Mouse (Mus musculus): ENCODE measurements around the gene Lama1. TPM values are rescaled to one million over a fixed set of nuclear protein-coding genes. Genes with fewer than 3 reads are reported as not detected.

The Lama1 gene
- polyA plus RNA-seq, 1 experiment from 2014 or later, result 4.3 TPM

- WGBS, result 59% methylated on average over 4 of the region's 4 CpGs
- Histone ChIP-seq H3K9ac (ENCODE audit: low read depth, low read length) (no peak overlapping the region), H3K27me3 (replicated peaks; ENCODE audit: control insufficient read depth, insufficient read depth, low read length) (no peaks in the 10 kb centered on the region), H3K9me3 (ENCODE audit: control insufficient read depth, low read length) (no peaks in the 10 kb centered on the region), H3K27ac (ENCODE audit: low read depth, low read length) (no peak overlapping the region), H3K4me1 (replicated peaks; ENCODE audit: control insufficient read depth, insufficient read depth, low read length) (no peaks in the 10 kb centered on the region), H3K4me2 (no peak overlapping the region), H3K4me3 (ENCODE audit: low read depth, low read length) (no peak overlapping the region), H3K36me3 (ENCODE audit: control insufficient read depth, insufficient read depth, low read length) (no peaks in the 10 kb centered on the region)
- no peak for ATAC-seq (replicated peaks; ENCODE audit: low FRiP score)
- no peak for DNase-seq (ENCODE audit: low spot score)
Observed at GRCm38 (mm10) chr17:67779812-67780211, 82.8 kb downstream of the Lama1 start.

- no peak overlapping the region for H3K27ac ChIP-seq (ENCODE audit: low read depth, low read length)
- ATAC-seq (replicated peaks; ENCODE audit: low FRiP score) (no peak), DNase-seq (ENCODE audit: low spot score) (no peak)
- no peaks in the 10 kb centered on the region for H3K4me1 ChIP-seq (replicated peaks; ENCODE audit: control insufficient read depth, insufficient read depth, low read length)
- H3K9ac ChIP-seq (ENCODE audit: low read depth, low read length), result no peak overlapping the region
- H3K4me3 ChIP-seq (ENCODE audit: low read depth, low read length), result no peak overlapping the region
- WGBS, result 88% methylated on average over 10 of the region's 10 CpGs
- no peaks in the 10 kb centered on the region; the same call in 1 of the 2 replicates for H3K36me3 ChIP-seq (ENCODE audit: control insufficient read depth, insufficient read depth, low read length)
- no peak overlapping the region for H3K4me2 ChIP-seq
- H3K9me3 ChIP-seq (ENCODE audit: control insufficient read depth, low read length), result no peaks in the 10 kb centered on the region
- H3K27me3 ChIP-seq (replicated peaks; ENCODE audit: control insufficient read depth, insufficient read depth, low read length), result no peaks in the 10 kb centered on the region
Observed at GRCm38 (mm10) chr17:67791091-67791490, 94.0 kb downstream of the Lama1 start.

GRCm38 (mm10) chr17:67809171-67809570, 112.1 kb downstream of the Lama1 start:
- H3K27me3 ChIP-seq (replicated peaks; ENCODE audit: control insufficient read depth, insufficient read depth, low read length), result no peaks in the 10 kb centered on the region
- no peaks in the 10 kb centered on the region for H3K4me1 ChIP-seq (replicated peaks; ENCODE audit: control insufficient read depth, insufficient read depth, low read length)
- no peaks in the 10 kb centered on the region for H3K9me3 ChIP-seq (ENCODE audit: control insufficient read depth, low read length)
- no peak for ATAC-seq (replicated peaks; ENCODE audit: low FRiP score)
- no peak for DNase-seq (ENCODE audit: low spot score)
- H3K9ac ChIP-seq (ENCODE audit: low read depth, low read length), result no peak overlapping the region
- H3K4me2 ChIP-seq, result no peak overlapping the region
- no peaks in the 10 kb centered on the region for H3K36me3 ChIP-seq (ENCODE audit: control insufficient read depth, insufficient read depth, low read length)
- WGBS, result 89% methylated on average over 16 of the region's 16 CpGs
- no peak overlapping the region for H3K27ac ChIP-seq (ENCODE audit: low read depth, low read length)
- no peak overlapping the region for H3K4me3 ChIP-seq (ENCODE audit: low read depth, low read length)

- DNase-seq (ENCODE audit: low spot score), result no peak
Observed at GRCm38 (mm10) chr17:67813666-67814065, 116.6 kb downstream of the Lama1 start.

GRCm38 (mm10) chr17:67815720-67816119, 118.7 kb downstream of the Lama1 start:
- Histone ChIP-seq H3K9me3 (ENCODE audit: control insufficient read depth, low read length) (no peaks in the 10 kb centered on the region), H3K4me3 (ENCODE audit: low read depth, low read length) (no peak overlapping the region), H3K4me2 (no peak overlapping the region), H3K27me3 (replicated peaks; ENCODE audit: control insufficient read depth, insufficient read depth, low read length) (no peaks in the 10 kb centered on the region), H3K4me1 (replicated peaks; ENCODE audit: control insufficient read depth, insufficient read depth, low read length) (no peaks in the 10 kb centered on the region), H3K36me3 (ENCODE audit: control insufficient read depth, insufficient read depth, low read length) (no peaks in the 10 kb centered on the region), H3K9ac (ENCODE audit: low read depth, low read length) (no peak overlapping the region), H3K27ac (ENCODE audit: low read depth, low read length) (no peak overlapping the region)
- 87% methylated on average over 11 of the region's 11 CpGs for WGBS
- no peak for DNase-seq (ENCODE audit: low spot score)
- no peak for ATAC-seq (replicated peaks; ENCODE audit: low FRiP score)

More at GRCm38 (mm10) chr17:67813666-67814065, 116.6 kb downstream of the Lama1 start:
- Histone ChIP-seq H3K36me3 (ENCODE audit: control insufficient read depth, insufficient read depth, low read length) (no peaks in the 10 kb centered on the region), H3K9ac (ENCODE audit: low read depth, low read length) (no peak overlapping the region), H3K9me3 (ENCODE audit: control insufficient read depth, low read length) (no peaks in the 10 kb centered on the region), H3K4me1 (replicated peaks; ENCODE audit: control insufficient read depth, insufficient read depth, low read length) (no peaks in the 10 kb centered on the region), H3K27me3 (replicated peaks; ENCODE audit: control insufficient read depth, insufficient read depth, low read length) (no peaks in the 10 kb centered on the region), H3K27ac (ENCODE audit: low read depth, low read length) (no peak overlapping the region), H3K4me2 (no peak overlapping the region), H3K4me3 (ENCODE audit: low read depth, low read length) (no peak overlapping the region)
- 86% methylated on average over 6 of the region's 6 CpGs for WGBS
- no peak for ATAC-seq (replicated peaks; ENCODE audit: low FRiP score)

GRCm38 (mm10) chr17:67816916-67817315, 119.9 kb downstream of the Lama1 start:
- no peaks in the 10 kb centered on the region for H3K27me3 ChIP-seq (replicated peaks; ENCODE audit: control insufficient read depth, insufficient read depth, low read length)
- no peaks in the 10 kb centered on the region for H3K9me3 ChIP-seq (ENCODE audit: control insufficient read depth, low read length)
- H3K4me3 ChIP-seq (ENCODE audit: low read depth, low read length), result no peak overlapping the region
- no peaks in the 10 kb centered on the region for H3K36me3 ChIP-seq (ENCODE audit: control insufficient read depth, insufficient read depth, low read length)
- DNase-seq (ENCODE audit: low spot score) (no peak), ATAC-seq (replicated peaks; ENCODE audit: low FRiP score) (no peak)
- no peak overlapping the region for H3K4me2 ChIP-seq
- 89% methylated on average over 10 of the region's 10 CpGs for WGBS
- H3K4me1 ChIP-seq (replicated peaks; ENCODE audit: control insufficient read depth, insufficient read depth, low read length), result no peaks in the 10 kb centered on the region
- H3K27ac ChIP-seq (ENCODE audit: low read depth, low read length), result no peak overlapping the region
- H3K9ac ChIP-seq (ENCODE audit: low read depth, low read length), result no peak overlapping the region

- H3K9ac ChIP-seq (ENCODE audit: low read depth, low read length), result no peak overlapping the region
- no peak for ATAC-seq (replicated peaks; ENCODE audit: low FRiP score)
Observed at GRCm38 (mm10) chr17:67827431-67827830, 130.4 kb downstream of the Lama1 start.

GRCm38 (mm10) chr17:67836146-67836895, 139.3 kb downstream of the Lama1 start:
- H3K27me3 ChIP-seq (replicated peaks; ENCODE audit: control insufficient read depth, insufficient read depth, low read length), result no peaks in the 10 kb centered on the region
- H3K9ac ChIP-seq (ENCODE audit: low read depth, low read length), result no peak overlapping the region
- no peaks in the 10 kb centered on the region; the same call in 1 of the 2 replicates for H3K36me3 ChIP-seq (ENCODE audit: control insufficient read depth, insufficient read depth, low read length)
- DNase-seq (ENCODE audit: low spot score) (no peak), ATAC-seq (replicated peaks; ENCODE audit: low FRiP score) (no peak)
- 91% methylated on average over 20 of the region's 20 CpGs for WGBS
- no peaks in the 10 kb centered on the region for H3K4me1 ChIP-seq (replicated peaks; ENCODE audit: control insufficient read depth, insufficient read depth, low read length)
- no peaks in the 10 kb centered on the region for H3K9me3 ChIP-seq (ENCODE audit: control insufficient read depth, low read length)
- no peak overlapping the region for H3K4me3 ChIP-seq (ENCODE audit: low read depth, low read length)
- H3K4me2 ChIP-seq, result no peak overlapping the region
- no peak overlapping the region for H3K27ac ChIP-seq (ENCODE audit: low read depth, low read length)

More at GRCm38 (mm10) chr17:67827431-67827830, 130.4 kb downstream of the Lama1 start:
- Histone ChIP-seq H3K36me3 (ENCODE audit: control insufficient read depth, insufficient read depth, low read length) (no peaks in the 10 kb centered on the region), H3K4me2 (no peak overlapping the region), H3K27me3 (replicated peaks; ENCODE audit: control insufficient read depth, insufficient read depth, low read length) (no peaks in the 10 kb centered on the region), H3K4me3 (ENCODE audit: low read depth, low read length) (no peak overlapping the region), H3K27ac (ENCODE audit: low read depth, low read length) (no peak overlapping the region), H3K9me3 (ENCODE audit: control insufficient read depth, low read length) (peaks cover 3% of the 10 kb centered on the region; the same call in 1 of the 2 replicates), H3K4me1 (replicated peaks; ENCODE audit: control insufficient read depth, insufficient read depth, low read length) (no peaks in the 10 kb centered on the region)
- WGBS, result 86% methylated on average over 3 of the region's 3 CpGs
- no peak for DNase-seq (ENCODE audit: low spot score)

Data from liver, embryonic 11.5 days (tissue).